Mouse (Mus musculus): Measurements from ENCODE around the gene Cfap97d1. TPM values are rescaled to one million over a fixed set of nuclear protein-coding genes. Genes with fewer than 3 reads are reported as not detected.
A peak's percentile ranks its signal among the peaks of the same experiment; 100 is the strongest.
"Not testable (repeated sequence)": the region's sequence is repeated elsewhere in the genome, so short reads cannot be mapped to it uniquely, and the experiment has no call there.

Cfap97d1 gene
- polyA plus RNA-seq, 1 experiment from 2014 or later = not detected

DNA sequence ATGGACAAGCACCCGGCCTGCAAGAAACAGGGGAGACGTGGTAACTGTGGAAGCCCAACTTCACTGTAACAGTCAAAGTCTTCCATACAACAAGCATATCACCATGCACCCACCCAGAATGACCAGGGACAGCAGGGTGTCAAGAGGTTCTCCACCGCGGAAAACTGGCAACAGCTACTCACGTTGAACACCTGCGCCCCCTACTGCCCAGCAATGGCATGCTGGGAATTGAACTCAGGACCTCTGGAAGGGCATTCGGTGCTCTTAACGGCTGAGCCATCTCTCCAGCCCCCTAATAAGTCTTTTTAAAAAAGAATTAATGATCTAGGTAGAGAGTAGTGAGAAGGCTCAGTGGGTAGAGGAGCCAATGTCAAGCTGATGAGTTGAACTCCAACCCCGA is 9.2 kb upstream of the Cfap97d1 start:
- ATAC-seq (ENCODE audit: borderline replicate concordance, extremely low read depth, low FRiP score, low TSS enrichment) = no peak
- WGBS = 50% methylated on average over 9 of the region's 9 CpGs
- no peak overlapping the region for H3K4me3 ChIP-seq
- H3K9ac ChIP-seq = no peak overlapping the region
- 0 out of 2 replicates have a peak, but pooled peaks cover 2% of the 10 kb centered on the region for H3K36me3 ChIP-seq
- no peak overlapping the region for H3K4me2 ChIP-seq
- H3K9me3 ChIP-seq = no peaks in the 10 kb centered on the region
- H3K27me3 ChIP-seq = no peaks in the 10 kb centered on the region
- no peak overlapping the region for H3K27ac ChIP-seq
- H3K4me1 ChIP-seq = peaks cover 8% of the 10 kb centered on the region; the same call in 1 of the 2 replicates

DNA sequence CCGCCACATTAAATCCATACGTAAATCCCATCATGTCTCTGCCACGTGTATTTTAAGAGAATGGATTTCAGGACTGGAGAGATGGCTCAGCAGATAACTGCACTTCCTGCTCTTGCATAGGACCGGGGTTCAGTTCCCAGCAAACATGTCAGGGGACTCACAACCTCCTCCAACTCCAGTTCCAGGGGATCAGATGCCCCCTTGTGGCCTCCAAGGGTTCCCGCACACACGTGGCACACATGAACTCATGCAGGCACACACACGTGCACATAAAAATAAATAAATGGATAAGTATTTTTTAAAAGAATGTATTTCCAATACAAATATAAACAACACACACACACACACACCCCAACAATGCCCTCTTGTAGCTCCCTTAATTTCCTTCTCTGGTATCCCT is 7.1 kb upstream of the Cfap97d1 start:
- Histone ChIP-seq H3K4me2 (no peak overlapping the region), H3K36me3 (0 out of 2 replicates have a peak, but pooled peaks cover 2% of the 10 kb centered on the region), H3K4me3 (no peak overlapping the region), H3K9me3 (no peaks in the 10 kb centered on the region), H3K4me1 (peaks cover 13% of the 10 kb centered on the region; the same call in 1 of the 2 replicates), H3K9ac (no peak overlapping the region), H3K27ac (no peak overlapping the region), H3K27me3 (no peaks in the 10 kb centered on the region)
- no peak for ATAC-seq (ENCODE audit: borderline replicate concordance, extremely low read depth, low FRiP score, low TSS enrichment)
- WGBS = 91% methylated on average over 7 of the region's 7 CpGs

DNA sequence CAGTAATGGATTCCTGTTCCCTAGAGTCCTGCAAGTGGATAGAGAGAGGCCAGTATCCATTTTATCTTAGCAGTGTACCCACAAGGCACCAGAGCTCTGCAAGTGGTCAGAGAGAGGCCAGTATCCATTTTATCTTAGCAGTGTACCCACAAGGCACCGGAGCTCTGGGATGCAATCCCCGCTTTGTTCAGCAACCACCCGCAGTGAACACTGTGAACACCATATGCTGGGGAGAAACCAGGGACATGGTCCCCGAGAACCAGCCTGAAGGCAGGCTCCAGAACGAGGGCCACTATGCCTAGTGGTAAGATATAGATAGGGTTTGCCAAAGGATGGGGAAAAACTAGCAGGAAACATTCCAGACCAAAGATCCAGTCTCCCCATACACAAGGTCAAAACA is 4.9 kb upstream of the Cfap97d1 start:
- WGBS = 84% methylated on average over 5 of the region's 5 CpGs
- no peak for ATAC-seq (ENCODE audit: borderline replicate concordance, extremely low read depth, low FRiP score, low TSS enrichment)

DNA sequence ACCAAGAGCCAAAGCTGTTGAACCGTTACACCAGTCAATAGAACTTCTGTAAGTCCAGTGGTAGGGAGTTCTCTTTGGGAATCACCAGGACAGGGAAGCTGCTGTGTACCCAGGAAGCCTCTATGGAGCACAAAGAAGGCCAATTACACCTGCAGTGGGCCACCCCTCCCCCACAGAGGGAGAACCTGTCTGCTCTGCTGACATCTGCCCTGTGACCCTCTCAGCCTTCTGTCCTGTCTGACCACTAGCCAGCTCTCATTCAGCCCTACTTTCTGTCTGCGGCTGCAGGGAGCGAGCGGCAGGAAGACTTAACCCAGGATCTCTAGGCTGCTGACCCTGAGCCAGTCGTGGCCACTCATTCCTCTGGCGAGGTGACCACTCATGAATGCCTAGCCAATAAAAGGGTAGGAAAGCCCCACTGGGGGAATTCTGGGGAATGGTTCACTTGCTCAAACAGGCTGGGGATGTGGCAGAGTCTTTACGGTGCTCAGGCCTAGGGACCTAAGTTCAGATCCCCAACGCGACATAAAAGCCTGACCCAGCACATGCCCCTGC is 3.4 kb upstream of the Cfap97d1 start:
- 77% methylated on average over 9 of the region's 9 CpGs for WGBS
- Histone ChIP-seq H3K36me3 (0 out of 2 replicates have a peak, but pooled peaks cover 2% of the 10 kb centered on the region), H3K27ac (no peak overlapping the region)

More for the DNA sequence above, 4.9 kb upstream of the Cfap97d1 start:
- Histone ChIP-seq H3K4me3 (no peak overlapping the region), H3K36me3 (0 out of 2 replicates have a peak, but pooled peaks cover 2% of the 10 kb centered on the region), H3K9ac (no peak overlapping the region), H3K27me3 (no peaks in the 10 kb centered on the region), H3K27ac (no peak overlapping the region), H3K9me3 (no peaks in the 10 kb centered on the region), H3K4me2 (no peak overlapping the region), H3K4me1 (peaks cover 24% of the 10 kb centered on the region)

DNA sequence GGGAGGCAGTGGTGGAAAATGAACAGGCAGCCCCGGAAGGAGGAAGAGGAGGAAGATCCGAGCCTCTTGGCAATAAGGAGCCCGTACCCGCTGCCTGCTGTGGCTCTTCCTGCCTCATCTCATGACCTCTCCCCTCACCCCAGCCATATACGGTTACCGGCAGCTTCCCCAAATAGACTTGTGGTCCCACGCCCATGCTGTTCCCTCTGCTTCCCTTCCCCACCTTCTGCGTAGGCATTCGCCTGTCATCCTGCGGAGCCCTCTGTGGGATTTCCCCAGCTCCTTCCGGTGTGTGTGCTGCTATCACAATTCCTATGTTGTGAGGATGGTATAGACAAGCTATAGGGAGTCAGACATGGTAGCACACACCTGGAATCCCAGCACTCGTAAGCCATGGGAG is 2.2 kb upstream of the Cfap97d1 start:
- Histone ChIP-seq H3K27me3 (peaks cover 5% of the 10 kb centered on the region; the same call in 1 of the 2 replicates), H3K4me3 (no peak overlapping the region), H3K4me2 (no peak overlapping the region), H3K9ac (no peak overlapping the region), H3K4me1 (peaks cover 41% of the 10 kb centered on the region), H3K36me3 (0 out of 2 replicates have a peak, but pooled peaks cover 2% of the 10 kb centered on the region), H3K27ac (0 out of 2 replicates have a peak overlapping the region, but pooled peaks have one; percentile 1), H3K9me3 (no peaks in the 10 kb centered on the region)
- 70% methylated on average over 12 of the region's 12 CpGs for WGBS
- ATAC-seq (ENCODE audit: borderline replicate concordance, extremely low read depth, low FRiP score, low TSS enrichment) = no peak

More for the DNA sequence above, 3.4 kb upstream of the Cfap97d1 start:
- Histone ChIP-seq H3K27me3 (peaks cover 5% of the 10 kb centered on the region; the same call in 1 of the 2 replicates), H3K9me3 (no peaks in the 10 kb centered on the region), H3K4me3 (no peak overlapping the region), H3K4me1 (peaks cover 33% of the 10 kb centered on the region), H3K9ac (no peak overlapping the region), H3K4me2 (no peak overlapping the region)
- no peak for ATAC-seq (ENCODE audit: borderline replicate concordance, extremely low read depth, low FRiP score, low TSS enrichment)

DNA sequence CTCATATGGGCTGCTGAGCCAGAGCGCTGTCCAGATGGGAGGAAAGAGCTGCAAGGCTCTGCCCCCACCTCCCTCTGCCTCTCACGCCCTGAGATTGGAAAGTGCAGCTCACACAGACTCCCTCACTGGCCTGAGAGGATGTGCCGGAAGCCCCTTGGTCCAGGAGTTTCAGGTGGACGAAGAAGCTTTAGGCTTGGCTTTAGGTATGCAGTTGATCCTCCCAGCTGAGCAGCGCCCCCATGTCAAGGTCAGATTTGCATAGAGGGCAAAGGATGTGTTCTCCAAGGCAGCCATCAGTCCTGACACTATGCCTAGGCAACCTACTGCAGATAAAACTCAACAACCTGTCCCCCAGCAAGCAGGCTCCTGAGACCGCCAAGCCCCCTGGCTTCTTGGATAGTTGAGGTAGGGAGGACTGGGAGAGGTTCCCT is 1.1 kb upstream of the Cfap97d1 start:
- H3K4me2 ChIP-seq = peak overlapping the region; percentile 99
- H3K9me3 ChIP-seq = no peaks in the 10 kb centered on the region
- 0 out of 2 replicates have a peak overlapping the region, but pooled peaks have one; percentile 2 for H3K4me3 ChIP-seq
- peaks cover 8% of the 10 kb centered on the region; the same call in 1 of the 2 replicates for H3K27me3 ChIP-seq
- H3K4me1 ChIP-seq = peaks cover 41% of the 10 kb centered on the region
- WGBS = 51% methylated on average over 6 of the region's 6 CpGs
- H3K36me3 ChIP-seq = 0 out of 2 replicates have a peak, but pooled peaks cover 2% of the 10 kb centered on the region
- peak overlapping the region; percentile 73; the same call in 1 of the 2 replicates for H3K27ac ChIP-seq
- H3K9ac ChIP-seq = no peak overlapping the region
- ATAC-seq (ENCODE audit: borderline replicate concordance, extremely low read depth, low FRiP score, low TSS enrichment) = no peak

DNA sequence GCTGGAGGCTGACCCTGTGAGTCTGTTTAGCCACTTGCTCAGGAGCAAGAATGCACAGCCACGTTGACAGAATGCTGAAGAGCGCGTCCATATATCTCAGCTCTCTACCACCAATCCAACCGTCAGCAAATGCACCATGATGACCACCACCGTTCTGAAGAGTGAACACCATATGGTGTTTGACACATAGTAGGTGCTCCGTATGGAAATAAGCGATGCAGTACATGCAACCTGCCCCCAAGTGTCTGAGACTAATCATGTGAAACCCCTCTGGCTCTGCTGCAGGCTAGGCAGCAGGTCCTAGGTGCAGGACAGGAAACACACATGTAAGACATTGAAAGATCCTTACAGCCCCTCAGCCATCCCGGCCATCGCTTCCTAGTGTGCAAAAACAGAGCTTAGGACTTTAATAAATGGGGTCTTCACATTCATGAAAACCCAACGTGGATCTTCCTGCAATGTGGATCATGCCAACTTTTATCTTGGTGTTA is 603 bp upstream of the Cfap97d1 start:
- peak overlapping the region; percentile 59 for H3K4me3 ChIP-seq
- ATAC-seq (ENCODE audit: borderline replicate concordance, extremely low read depth, low FRiP score, low TSS enrichment) = no peak
- H3K27me3 ChIP-seq = peaks cover 8% of the 10 kb centered on the region; the same call in 1 of the 2 replicates
- no peaks in the 10 kb centered on the region for H3K9me3 ChIP-seq
- peak overlapping the region; percentile 99 for H3K4me2 ChIP-seq
- WGBS = 56% methylated on average over 10 of the region's 10 CpGs
- peak overlapping the region; percentile 73 for H3K27ac ChIP-seq
- H3K36me3 ChIP-seq = 0 out of 2 replicates have a peak, but pooled peaks cover 2% of the 10 kb centered on the region
- no peak overlapping the region for H3K9ac ChIP-seq
- peaks cover 41% of the 10 kb centered on the region for H3K4me1 ChIP-seq

DNA sequence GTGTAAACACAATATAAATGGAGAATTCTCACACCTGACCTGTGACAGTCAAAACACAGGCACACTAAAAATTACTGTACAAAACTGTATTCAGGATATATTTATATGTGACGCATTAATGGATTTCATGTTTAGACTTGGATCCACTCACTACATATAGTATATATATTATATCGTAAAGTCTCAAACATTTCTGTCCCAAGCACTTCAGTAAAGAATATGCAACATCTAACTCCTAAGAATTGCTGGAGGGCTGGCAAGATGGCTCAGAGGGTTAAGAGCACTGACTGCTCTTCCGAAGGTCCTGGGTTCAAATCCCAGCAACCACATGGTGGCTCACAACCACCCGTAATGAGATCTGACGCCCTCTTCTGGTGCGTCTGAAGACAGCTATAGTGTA is 1.4 kb downstream of the Cfap97d1 start:
- not testable (repeated sequence) for ATAC-seq (ENCODE audit: borderline replicate concordance, extremely low read depth, low FRiP score, low TSS enrichment); H3K36me3 ChIP-seq; H3K27ac ChIP-seq; H3K27me3 ChIP-seq; H3K9ac ChIP-seq; H3K9me3 ChIP-seq; H3K4me3 ChIP-seq
- 29% methylated on average over 6 of the region's 6 CpGs for WGBS
- H3K4me1 ChIP-seq = peaks cover 41% of the 10 kb centered on the region
- H3K4me2 ChIP-seq = 0 out of 2 replicates have a peak overlapping the region, but pooled peaks have one; percentile 99

DNA sequence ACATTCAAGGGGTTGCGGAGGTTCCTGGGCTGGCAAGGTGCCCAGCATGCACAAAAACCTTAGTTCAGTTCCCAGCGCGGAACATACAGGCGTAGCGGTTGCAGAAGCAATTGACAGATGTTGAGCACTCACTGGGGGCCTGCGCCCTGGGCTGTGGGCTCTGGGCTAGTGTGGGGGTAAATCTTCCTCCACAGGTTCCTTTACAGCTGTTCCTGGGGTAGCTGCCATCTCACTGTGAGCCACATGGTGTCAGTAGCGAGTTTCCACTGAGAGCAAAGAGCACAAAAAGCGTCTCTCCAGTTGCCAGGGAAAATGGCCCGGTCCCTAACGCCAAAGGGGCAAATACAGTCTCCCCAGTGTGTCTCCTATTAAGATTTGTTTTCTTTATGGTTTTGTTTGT is 1.9 kb downstream of the Cfap97d1 start:
- H3K27ac ChIP-seq = no peak overlapping the region
- peak; percentile 55 for ATAC-seq (ENCODE audit: borderline replicate concordance, extremely low read depth, low FRiP score, low TSS enrichment)
- no peak overlapping the region for H3K9ac ChIP-seq
- no peaks in the 10 kb centered on the region for H3K9me3 ChIP-seq
- no peaks in the 10 kb centered on the region for H3K36me3 ChIP-seq
- H3K27me3 ChIP-seq = peaks cover 8% of the 10 kb centered on the region; the same call in 1 of the 2 replicates
- peaks cover 41% of the 10 kb centered on the region for H3K4me1 ChIP-seq
- WGBS = under 1% methylated on average over 10 of the region's 10 CpGs
- peak overlapping the region; percentile 28 for H3K4me2 ChIP-seq
- H3K4me3 ChIP-seq = no peak overlapping the region

DNA sequence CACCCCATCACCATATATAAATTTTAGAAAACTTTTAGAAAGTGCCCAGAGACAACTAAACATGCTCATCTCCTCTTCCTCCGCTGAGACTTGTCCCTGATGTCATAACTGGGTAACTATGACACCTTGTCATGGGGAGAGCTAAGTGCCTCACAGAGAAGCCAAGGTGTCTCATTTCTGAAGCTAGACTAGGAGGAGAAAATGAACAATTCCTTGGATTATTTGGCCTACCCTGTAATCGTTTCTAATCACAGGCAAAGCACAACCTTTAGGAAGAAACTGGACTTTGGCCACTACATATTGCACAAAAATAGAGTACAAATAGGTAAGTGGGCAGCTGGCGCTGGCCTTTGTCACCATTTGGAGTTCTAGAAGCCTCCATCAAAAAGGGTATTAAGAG is 2.8 kb downstream of the Cfap97d1 start, which contains the start of gene Dusp3:
Dusp3 (minus strand) TSS at position 101 of the 400 bp plus-strand sequence.
- peaks cover 8% of the 10 kb centered on the region; the same call in 1 of the 2 replicates for H3K27me3 ChIP-seq
- 82% methylated on average over 3 of the region's 3 CpGs for WGBS

DNA sequence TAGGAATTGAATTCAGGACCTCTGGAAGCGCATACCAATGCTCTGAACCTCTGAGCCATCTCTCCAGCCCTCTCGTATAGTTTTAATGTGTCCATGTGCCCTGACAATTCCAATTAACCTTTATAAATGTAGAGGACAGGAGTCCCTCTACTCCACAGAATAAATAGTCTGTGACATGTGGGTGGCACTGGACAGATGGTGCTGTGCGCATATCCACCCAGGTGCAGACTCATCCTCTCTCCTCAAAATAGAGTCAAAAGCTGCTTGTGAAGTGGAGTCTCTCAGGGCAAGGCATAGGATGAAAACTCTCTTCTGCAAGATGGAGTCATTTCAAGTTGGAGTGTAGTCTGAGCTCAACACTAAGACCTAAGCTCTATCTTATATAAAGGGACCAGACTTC is 6.2 kb downstream of the Cfap97d1 start:
- H3K4me3 ChIP-seq = no peak overlapping the region
- H3K9me3 ChIP-seq = no peaks in the 10 kb centered on the region
- H3K36me3 ChIP-seq = no peaks in the 10 kb centered on the region
- no peak overlapping the region for H3K9ac ChIP-seq
- H3K4me2 ChIP-seq = no peak overlapping the region
- ATAC-seq (ENCODE audit: borderline replicate concordance, extremely low read depth, low FRiP score, low TSS enrichment) = no peak
- 76% methylated on average over 3 of the region's 3 CpGs for WGBS
- no peak overlapping the region for H3K27ac ChIP-seq
- peaks cover 3% of the 10 kb centered on the region; the same call in 1 of the 2 replicates for H3K27me3 ChIP-seq
- peaks cover 10% of the 10 kb centered on the region for H3K4me1 ChIP-seq

More for the DNA sequence above, 2.8 kb downstream of the Cfap97d1 start, which contains the start of gene Dusp3:
- Histone ChIP-seq H3K4me3 (no peak within 1 kb of the TSS), H3K9me3 (no peaks in the 10 kb centered on the region), H3K36me3 (no peaks in the 10 kb centered on the region), H3K4me2 (peak within 1 kb of the TSS; percentile 28), H3K9ac (no peak within 1 kb of the TSS), H3K27ac (no peak within 1 kb of the TSS), H3K4me1 (peaks cover 37% of the 10 kb centered on the region)
- ATAC-seq (ENCODE audit: borderline replicate concordance, extremely low read depth, low FRiP score, low TSS enrichment) = no peak

DNA sequence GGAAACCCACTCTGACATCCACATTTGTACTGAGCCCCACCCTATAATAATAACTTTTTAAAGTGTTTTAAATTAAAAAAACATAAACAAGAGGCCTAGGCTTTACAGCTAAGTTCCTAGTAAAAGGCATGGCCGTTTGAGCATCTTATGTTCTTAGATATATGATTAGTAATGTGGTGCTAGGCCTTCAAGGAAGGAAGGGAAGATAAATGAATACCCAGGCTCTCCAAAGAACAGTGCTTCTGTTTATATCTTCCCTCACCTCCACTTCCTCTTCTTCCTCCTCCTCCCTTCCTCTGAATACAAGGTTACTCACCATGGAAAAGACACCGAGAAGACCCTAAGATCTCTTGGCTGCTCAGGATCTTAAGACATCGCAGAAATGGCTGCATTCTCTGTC is 7.7 kb downstream of the Cfap97d1 start:
- H3K36me3 ChIP-seq = no peaks in the 10 kb centered on the region
- H3K4me1 ChIP-seq = no peaks in the 10 kb centered on the region
- H3K27ac ChIP-seq = no peak overlapping the region
- H3K9me3 ChIP-seq = no peaks in the 10 kb centered on the region
- H3K4me2 ChIP-seq = no peak overlapping the region
- WGBS = 61% methylated on average over 3 of the region's 3 CpGs
- no peak overlapping the region for H3K4me3 ChIP-seq
- H3K9ac ChIP-seq = no peak overlapping the region
- ATAC-seq (ENCODE audit: borderline replicate concordance, extremely low read depth, low FRiP score, low TSS enrichment) = no peak
- peaks cover 3% of the 10 kb centered on the region; the same call in 1 of the 2 replicates for H3K27me3 ChIP-seq
